Mouse (Mus musculus) hindlimb bud, embryonic 11.5 days (tissue): ENCODE data around the gene 6430628N08Rik.

Experiments used
- DNase-seq: peaks from one replicate; pipeline ENCODE4 v3.0.0-alpha.2; 2012; ENCODE audit warnings: low read depth, low spot score; ENCODE audit errors: extremely low spot score

6430628N08Rik gene

GRCm38 (mm10) chr4:115890553-115890952, at the start of gene 6430628N08Rik:
Gene 6430628N08Rik, plus strand, starts transcription at chr4:115890665.
- DNase-seq = no peak

DNA sequence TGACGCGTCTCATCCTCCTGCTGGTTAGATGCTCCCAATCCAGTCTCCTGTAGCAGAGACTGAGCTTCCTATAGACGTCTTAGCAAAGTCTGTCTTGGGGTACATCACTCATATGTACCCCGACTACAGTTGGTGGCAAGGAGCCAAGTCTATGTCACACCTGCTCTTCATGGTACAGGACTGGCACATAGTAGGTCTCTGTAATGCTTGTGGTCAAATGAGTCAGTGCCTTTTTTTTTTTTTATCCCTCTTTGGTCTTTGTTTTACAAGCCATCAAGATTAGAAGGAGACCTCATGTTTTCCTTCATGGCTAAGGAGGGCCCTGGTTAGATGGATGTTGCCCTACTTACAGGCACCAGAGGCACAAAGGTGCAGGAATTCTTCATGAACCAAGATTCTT, 49.6 kb upstream of the 6430628N08Rik start:
- DNase-seq = no peak

DNA sequence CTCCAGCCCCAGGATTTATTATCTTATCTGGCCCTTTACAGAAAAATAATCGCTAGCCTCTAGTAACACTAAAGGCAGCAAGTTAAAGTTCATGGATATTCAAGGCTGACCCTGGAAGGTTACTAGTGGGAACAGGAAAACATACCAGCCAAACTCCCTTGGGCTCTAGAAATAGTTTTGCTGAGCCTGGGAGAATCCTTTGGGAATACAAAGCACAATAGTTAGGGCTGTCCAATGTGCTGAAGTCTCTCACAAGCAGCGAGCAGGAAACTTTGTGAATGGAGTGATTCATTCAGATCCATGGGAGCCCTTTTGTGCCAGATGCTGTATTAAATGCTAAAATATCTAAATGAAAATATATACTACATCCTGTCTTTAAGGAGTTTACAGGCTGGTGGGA, 43.8 kb upstream of the 6430628N08Rik start:
- no peak for DNase-seq

- DNase-seq = no peak
Observed at GRCm38 (mm10) chr4:115847377-115847776, 43.1 kb upstream of the 6430628N08Rik start.

GRCm38 (mm10) chr4:115848083-115848482, 42.4 kb upstream of the 6430628N08Rik start:
- no peak for DNase-seq

- no peak for DNase-seq
Observed at GRCm38 (mm10) chr4:115848990-115849677, 41.3 kb upstream of the 6430628N08Rik start.

DNA sequence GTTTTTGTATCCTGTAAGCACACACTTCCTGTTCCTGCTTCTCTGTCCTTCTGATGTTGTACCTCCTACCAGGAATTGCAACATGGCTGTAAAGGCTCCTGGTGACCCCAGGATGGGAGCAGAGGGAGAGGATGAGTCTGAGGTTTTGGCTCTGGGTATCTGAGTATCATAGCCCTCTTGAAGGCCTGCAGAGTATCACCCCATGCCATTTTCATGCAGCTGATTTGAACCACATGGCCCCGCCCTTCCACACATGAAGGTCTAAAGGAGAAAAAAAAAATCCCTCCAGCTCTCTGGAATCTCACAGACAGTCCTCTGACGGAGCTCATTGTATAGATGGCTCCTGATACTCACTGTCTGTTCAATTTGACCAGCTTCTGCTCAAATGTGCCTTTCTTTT, 40.4 kb upstream of the 6430628N08Rik start:
- no peak for DNase-seq

DNA sequence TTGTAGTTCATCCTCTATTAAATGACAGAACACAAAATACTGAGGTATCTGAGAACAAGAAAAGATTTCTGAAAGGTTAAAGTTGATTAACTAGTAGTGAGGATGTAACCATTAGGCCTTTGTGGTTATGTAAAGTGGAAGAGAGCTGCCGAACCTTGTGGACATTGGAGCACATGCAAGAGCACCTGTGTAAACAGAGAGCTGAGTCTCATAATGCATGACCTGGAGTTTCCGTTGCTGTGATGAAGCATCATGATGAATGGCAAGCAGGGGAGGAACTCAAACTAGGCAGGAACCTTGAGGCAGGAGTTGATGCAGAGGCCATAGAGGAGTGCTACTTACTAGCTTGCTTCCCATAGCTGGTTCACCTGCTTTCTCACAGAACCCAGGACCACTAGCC, 39.8 kb upstream of the 6430628N08Rik start:
- no peak for DNase-seq

DNA sequence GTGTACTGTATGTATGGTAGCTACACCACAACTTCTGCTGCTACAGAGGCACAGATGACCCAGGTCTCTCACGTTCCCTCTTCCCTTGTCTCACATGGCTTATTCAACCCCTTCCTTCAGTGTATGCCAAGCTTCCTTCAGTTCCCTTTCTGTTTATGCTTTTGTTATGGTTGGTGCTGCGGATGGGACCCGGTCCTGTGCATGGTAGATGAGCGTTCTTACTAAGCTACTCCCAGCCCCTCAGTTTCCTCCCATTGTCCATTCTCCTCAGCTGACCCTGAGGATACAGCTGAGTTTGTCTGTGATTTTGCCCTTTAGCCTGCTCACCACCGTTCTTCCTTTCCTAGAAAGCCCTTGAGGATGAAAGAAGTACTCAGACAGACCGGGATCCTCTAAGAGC, 38.9 kb upstream of the 6430628N08Rik start:
- DNase-seq = no peak

GRCm38 (mm10) chr4:115855100-115855499, 35.4 kb upstream of the 6430628N08Rik start:
- no peak for DNase-seq

GRCm38 (mm10) chr4:115855609-115856008, 34.9 kb upstream of the 6430628N08Rik start:
- DNase-seq = no peak

DNA sequence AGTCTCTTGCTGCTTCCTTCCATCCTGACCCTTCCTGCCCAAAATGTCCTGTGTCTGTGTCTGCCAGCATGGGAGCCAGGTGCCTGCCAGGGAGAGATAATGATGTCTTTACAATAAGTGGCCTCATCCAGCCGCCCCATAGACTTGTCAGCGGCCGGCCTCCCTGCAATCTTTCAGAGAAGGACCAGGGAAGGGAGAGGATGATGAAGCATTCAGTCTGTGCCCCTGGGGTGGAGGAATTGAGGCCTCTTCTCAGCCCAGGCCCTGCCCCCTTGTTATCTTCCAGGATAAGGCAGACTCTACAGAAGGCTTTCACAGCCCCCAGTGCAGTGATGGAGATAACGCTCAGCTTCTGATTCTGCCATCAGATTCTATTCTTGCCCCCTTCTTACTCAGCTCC, 34.2 kb upstream of the 6430628N08Rik start:
- DNase-seq = no peak

GRCm38 (mm10) chr4:115857293-115857883, 33.1 kb upstream of the 6430628N08Rik start:
- no peak for DNase-seq

GRCm38 (mm10) chr4:115863352-115863751, 27.1 kb upstream of the 6430628N08Rik start:
- no peak for DNase-seq

DNA sequence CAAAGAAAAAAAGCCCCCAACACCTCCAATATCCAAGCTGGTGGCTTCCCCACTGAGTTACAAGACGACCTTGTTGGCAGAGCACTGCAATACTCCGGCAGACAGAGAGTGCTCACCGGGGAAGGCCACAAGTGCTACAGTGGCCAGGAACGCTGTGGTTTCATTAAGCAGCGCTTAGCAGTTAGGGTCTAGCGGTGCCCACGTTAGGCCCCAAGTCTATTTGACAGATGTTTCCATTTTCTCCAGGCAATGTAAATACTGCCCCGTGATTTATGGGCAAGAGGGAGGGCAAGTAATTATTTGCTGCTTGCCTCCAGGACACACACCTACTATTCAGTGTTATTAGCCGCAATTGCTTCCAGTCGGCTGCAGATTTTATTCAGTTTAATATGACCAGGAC, 26.6 kb upstream of the 6430628N08Rik start:
- peak; percentile 84 for DNase-seq

- no peak for DNase-seq
Observed at GRCm38 (mm10) chr4:115869512-115870210, 20.8 kb upstream of the 6430628N08Rik start.

DNA sequence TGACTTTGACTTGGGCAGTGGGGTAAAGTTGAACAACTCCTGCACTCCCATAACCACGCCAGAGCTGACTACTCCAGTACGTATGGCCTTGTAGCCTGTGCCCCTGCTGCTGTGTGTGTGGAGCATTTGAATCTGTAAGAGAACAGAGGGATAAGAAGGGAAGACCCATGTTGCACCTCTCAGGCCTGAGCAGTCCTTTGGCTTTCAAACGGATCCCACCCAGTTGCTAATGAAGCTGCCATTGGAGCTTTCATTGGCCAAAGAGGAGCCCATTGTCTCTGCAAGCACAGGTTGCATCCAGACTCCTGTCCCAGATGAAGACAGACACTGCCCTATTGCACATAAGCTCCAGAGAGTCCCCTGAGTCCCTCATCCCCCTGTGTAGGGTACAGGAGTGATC, 17.2 kb upstream of the 6430628N08Rik start:
- no peak for DNase-seq

GRCm38 (mm10) chr4:115878216-115878678, 12.2 kb upstream of the 6430628N08Rik start:
- DNase-seq = no peak

DNA sequence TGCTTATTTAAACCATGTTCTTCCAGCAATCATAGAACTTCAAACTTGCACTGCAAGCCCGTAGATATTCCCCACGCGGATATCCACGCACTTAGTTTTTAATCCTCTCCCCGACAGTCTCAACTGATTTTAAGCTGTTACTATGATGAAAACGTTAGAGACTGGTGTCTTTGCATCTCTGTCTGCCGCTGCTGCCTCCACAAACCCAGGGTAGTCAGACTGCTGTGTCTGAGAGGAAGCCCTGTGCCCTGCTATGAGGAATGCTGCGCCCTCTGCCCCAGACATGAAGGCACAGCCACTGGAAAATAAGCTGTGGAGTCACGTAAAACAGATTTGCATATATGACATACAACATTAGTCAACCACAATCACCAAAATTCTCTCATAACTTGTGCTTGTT, 11.6 kb upstream of the 6430628N08Rik start:
- DNase-seq = no peak

DNA sequence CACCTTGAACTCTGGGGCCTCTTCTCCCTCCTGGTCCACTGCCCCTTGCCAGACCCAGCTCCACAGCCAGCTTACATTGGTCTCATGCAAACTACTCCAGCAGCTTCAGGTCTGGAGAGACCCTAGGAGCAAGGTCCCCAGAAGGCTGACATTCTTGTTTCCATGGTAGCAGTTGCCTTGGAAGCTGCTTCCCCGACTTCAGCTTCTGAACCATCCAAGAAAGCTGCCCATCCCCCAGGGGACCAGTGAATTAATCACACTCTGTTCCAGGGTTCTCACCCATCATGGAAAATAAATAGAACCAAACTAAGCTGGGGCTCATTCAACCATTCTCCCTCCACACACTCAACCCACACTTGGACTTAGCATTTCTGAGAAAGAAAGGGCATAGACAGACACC, 9.3 kb upstream of the 6430628N08Rik start:
- no peak for DNase-seq

DNA sequence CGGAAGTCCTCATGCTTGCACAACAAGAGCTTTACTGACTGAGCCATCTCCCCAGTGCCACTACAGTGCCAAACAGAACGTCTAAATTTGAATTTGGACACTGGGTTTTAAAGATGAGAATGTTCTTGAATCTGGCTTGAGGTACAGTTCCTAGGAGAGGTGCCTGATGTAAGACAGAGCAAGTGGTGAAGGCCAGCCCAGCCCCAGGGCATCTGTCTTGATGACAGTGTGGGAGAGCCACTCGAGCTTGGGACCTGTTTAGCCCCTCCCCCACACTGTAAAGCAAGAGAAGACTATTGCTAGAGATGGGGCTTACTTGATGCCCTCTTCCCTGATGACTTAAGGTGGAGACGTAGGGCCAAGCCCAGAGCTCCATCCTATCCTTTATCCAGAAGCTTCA, 8.3 kb upstream of the 6430628N08Rik start:
- DNase-seq = no peak

- DNase-seq = no peak
Observed at GRCm38 (mm10) chr4:115884022-115884421, 6.4 kb upstream of the 6430628N08Rik start, which contains the start of gene Kncn. Gene Kncn, plus strand, starts transcription at chr4:115884400.
